Mouse (Mus musculus) adrenal gland, postnatal 36 days (tissue): ENCODE measurements at regions not wholly inside any gene's neighbourhood (a gene's known extent, or its start where the extent isn't known, plus 50 kb on each side); places are given as distances from the start of the nearest gene placed in this dataset.

ENCODE experiments used
- DNase-seq, 2 experiments: peaks; one replicate each; pipeline ENCODE4 v3.0.0; 2021; ENCODE audit warnings: mixed read lengths in 1 of 2

GRCm38 (mm10) chr15:26469901-26470383 lies 161.1 kb downstream of the March11 start:
- DNase-seq: peak in 1 of 2 experiments; percentile 18

DNA sequence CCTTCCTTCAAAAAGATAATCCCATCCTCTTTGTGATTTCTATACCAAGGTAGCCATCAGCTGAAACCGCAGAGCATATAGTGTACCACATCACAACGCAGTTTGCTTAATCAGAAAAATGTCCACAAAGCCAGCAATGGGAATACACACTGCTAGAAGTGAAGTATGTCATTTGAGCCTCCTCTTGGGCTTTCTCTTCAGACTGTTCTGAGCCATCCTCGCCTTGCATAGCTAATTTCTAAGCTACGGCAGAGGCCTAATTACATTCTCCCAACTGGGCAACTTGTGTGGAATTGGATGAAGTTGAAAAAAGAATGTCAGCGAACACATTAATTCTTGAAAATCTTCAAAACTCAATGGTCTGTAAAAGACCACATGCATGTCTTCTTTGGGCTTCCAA lies 178.5 kb downstream of the March11 start:
- DNase-seq: no peak
